Mouse (Mus musculus) lung, adult 2 months (tissue): ENCODE data around the gene Eif3g.

ENCODE experiments used
- CTCF ChIP-seq: fragments of 200-500 bp; IDR thresholded peaks from 2 replicates; pipeline ENCODE4 v1.5.1; 2011; ENCODE audit warnings: mild to moderate bottlenecking, low read length, control low read depth; ENCODE audit not compliant: insufficient read depth
- POLR2A ChIP-seq: fragments of 200-500 bp; IDR thresholded peaks from 2 replicates; pipeline ENCODE4 v1.6.1; 2011; ENCODE audit warnings: low read depth, mild to moderate bottlenecking, control low read depth, low read length, borderline replicate concordance; ENCODE audit errors: extremely low read depth

DNA sequence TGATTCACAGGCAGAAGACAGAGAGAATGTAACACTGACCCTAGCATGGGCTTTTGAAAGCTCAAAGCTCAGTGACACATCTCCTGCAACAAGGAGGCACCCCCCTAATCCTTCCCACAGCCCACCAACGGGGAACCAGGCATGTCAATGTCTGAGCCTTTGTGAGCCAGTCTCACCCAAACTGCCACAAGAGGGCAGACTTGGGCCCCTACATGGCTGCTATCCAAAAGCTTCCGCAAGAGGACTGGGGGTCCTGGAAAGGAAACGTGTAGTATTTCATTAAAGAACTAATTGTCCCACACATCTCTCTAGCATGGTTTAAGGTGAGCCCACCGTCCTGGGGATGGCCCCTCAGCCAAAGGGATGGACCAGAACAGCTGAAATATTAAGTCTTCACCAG is 36.6 kb downstream of the Eif3g start:
- TF ChIP-seq CTCF, result peak; percentile 53
- no peak for TF ChIP-seq POLR2A
